Mouse (Mus musculus) midbrain, embryonic 14.5 days (tissue): ENCODE measurements at regions not wholly inside any gene's neighbourhood (a gene's known extent, or its start where the extent isn't known, plus 50 kb on each side); places are given as distances from the start of the nearest gene placed in this dataset.

ENCODE experiments used
- ATAC-seq: fragments of 200-750 bp; cut with Nextera tagmentation; 2 replicates; pipeline ENCODE4 v1.8.0; 2017; ENCODE audit warnings: moderate number of reproducible peaks, moderate library complexity; ENCODE audit not compliant: low FRiP score, low TSS enrichment
- DNase-seq: peaks from one replicate; pipeline ENCODE4 v3.0.0-alpha.2; 2015
- H3K27ac ChIP-seq: fragments of 300-500 bp; sonication (generic); replicated peaks from 2 replicates; pipeline ENCODE4 v1.5.1; 2014; ENCODE audit warnings: mild to moderate bottlenecking, low read depth, low read length, moderate library complexity
- H3K27me3 ChIP-seq: fragments of 300-500 bp; sonication (generic); 2 replicates; pipeline ENCODE4 v1.6.1; 2014; ENCODE audit warnings: low read length, control low read depth, mixed read lengths; ENCODE audit not compliant: control insufficient read depth, insufficient read depth
- H3K36me3 ChIP-seq: fragments of 300-500 bp; sonication (generic); 2 replicates; pipeline ENCODE4 v1.6.1; 2014; ENCODE audit warnings: low read length, control low read depth; ENCODE audit not compliant: control insufficient read depth, insufficient read depth
- H3K4me1 ChIP-seq: fragments of 300-500 bp; sonication (generic); 2 replicates; pipeline ENCODE4 v1.6.1; 2014; ENCODE audit warnings: mild to moderate bottlenecking, antibody characterized with exemption, low read length, control low read depth; ENCODE audit not compliant: control insufficient read depth, insufficient read depth
- H3K4me2 ChIP-seq: fragments of 300-500 bp; sonication (generic); 2 replicates; pipeline ENCODE4 v1.6.1; 2014; ENCODE audit warnings: mild to moderate bottlenecking, low read length, moderate library complexity
- H3K4me3 ChIP-seq: fragments of 300-500 bp; sonication (generic); replicated peaks from 2 replicates; pipeline ENCODE4 v1.5.1; 2014; ENCODE audit warnings: low read depth, low read length
- H3K9ac ChIP-seq: fragments of 300-500 bp; sonication (generic); replicated peaks from 2 replicates; pipeline ENCODE4 v1.6.1; 2014; ENCODE audit warnings: mild to moderate bottlenecking, low read length, moderate library complexity
- H3K9me3 ChIP-seq: fragments of 300-500 bp; sonication (generic); 2 replicates; pipeline ENCODE4 v1.6.1; 2016; ENCODE audit warnings: low read length, control low read depth, mixed read lengths; ENCODE audit not compliant: control insufficient read depth
- WGBS: fragments of 180-500 bp; shearing (Covaris S2); extraction: QIAGEN DNeasy Blood & Tissue Kit; methylation state at CpG from one replicate; pipeline ENCODE4 v1.1.7; 2014; 5-methylcytosine and 5-hydroxymethylcytosine counted together

DNA sequence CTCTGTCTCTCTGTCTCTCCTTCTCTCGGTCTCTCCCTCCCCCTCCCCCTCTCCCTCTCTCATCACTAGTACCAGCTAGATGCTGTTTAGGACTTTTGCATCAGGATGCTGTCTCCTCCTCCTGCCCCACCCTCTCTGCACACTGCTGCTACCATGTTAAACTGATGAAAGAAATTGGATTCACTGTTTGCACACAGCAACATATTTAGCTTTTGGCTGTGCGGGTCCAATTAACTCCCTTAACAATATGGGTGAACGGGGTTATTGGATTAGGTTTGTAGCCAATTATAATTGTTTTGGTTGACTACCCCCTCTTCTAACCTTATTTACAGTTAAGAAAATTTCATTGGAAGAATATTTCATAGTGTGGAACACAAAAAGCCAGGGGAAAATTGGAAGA, 424.0 kb upstream of the Sorcs1 start:
- Histone ChIP-seq H3K9me3 (no peaks in the 10 kb centered on the region), H3K27me3 (no peaks in the 10 kb centered on the region), H3K4me1 (no peaks in the 10 kb centered on the region), H3K9ac (no peak overlapping the region), H3K4me3 (no peak overlapping the region), H3K27ac (no peak overlapping the region), H3K36me3 (no peaks in the 10 kb centered on the region), H3K4me2 (no peak overlapping the region)
- WGBS = 82% methylated on average over 3 of the region's 3 CpGs
- no peak for ATAC-seq
- no peak for DNase-seq

DNA sequence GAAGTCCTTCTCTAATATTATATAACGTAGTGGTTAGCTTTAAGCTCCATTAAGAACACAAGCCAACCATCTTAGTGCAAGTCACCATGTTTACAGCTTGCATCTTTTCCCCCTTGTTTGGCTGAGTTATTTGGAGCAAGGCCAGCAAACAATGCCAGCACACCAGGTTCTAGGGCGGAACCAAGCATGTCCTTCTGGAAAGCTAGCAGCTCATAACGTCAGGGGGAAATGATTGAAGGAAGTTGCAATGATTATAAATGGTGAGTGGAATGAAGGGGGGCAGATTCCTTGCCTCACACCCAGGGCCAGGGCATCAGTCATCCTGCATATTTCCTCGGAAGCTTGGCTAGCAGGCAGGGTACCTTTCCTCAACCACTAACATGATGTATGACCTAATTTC, 396.3 kb upstream of the Sorcs1 start:
- Histone ChIP-seq H3K9me3 (no peaks in the 10 kb centered on the region), H3K4me2 (no peak overlapping the region), H3K4me3 (no peak overlapping the region), H3K4me1 (no peaks in the 10 kb centered on the region), H3K27me3 (no peaks in the 10 kb centered on the region), H3K27ac (no peak overlapping the region), H3K36me3 (no peaks in the 10 kb centered on the region), H3K9ac (no peak overlapping the region)
- 82% methylated on average over 4 of the region's 4 CpGs for WGBS
- no peak for DNase-seq
- no peak for ATAC-seq

DNA sequence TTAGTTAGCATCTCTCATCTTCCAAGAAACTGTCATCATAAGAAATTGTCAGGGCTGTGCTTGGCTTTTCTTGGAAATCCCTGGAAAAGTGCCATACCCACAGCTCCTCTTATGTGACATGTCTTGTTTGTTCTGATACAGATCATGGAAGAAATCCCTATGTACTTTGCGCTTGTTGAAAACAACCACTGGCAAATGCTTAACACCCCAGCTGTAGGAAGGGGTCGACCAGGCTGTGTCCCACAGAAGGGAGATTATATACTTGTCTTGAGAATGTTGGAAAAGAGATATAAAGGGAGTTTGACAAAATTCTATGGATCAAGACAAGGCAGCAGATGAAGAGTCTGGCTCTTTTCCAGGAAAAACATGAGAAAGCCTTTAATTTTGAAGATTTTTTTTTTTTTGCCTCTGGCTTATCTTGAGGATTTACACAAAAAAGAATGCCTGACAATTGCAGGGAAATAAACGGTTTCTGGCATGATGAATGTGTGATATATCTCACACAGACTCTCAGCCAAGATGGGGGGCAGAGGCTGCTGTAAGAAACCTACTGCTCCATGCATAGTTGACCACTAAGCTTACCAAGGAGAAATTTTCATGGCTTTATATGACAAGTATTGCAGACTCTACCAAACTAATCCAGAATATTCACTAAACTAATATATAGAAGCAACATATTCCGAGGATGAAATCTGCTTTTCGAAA, 381.7 kb upstream of the Sorcs1 start:
- Histone ChIP-seq H3K27ac (no peak overlapping the region), H3K36me3 (no peaks in the 10 kb centered on the region), H3K9me3 (no peaks in the 10 kb centered on the region), H3K4me1 (no peaks in the 10 kb centered on the region), H3K4me3 (no peak overlapping the region), H3K4me2 (no peak overlapping the region), H3K27me3 (no peaks in the 10 kb centered on the region), H3K9ac (no peak overlapping the region)
- ATAC-seq (no peak), DNase-seq (peak; percentile 27)
- 76% methylated on average over 5 of the region's 5 CpGs for WGBS

DNA sequence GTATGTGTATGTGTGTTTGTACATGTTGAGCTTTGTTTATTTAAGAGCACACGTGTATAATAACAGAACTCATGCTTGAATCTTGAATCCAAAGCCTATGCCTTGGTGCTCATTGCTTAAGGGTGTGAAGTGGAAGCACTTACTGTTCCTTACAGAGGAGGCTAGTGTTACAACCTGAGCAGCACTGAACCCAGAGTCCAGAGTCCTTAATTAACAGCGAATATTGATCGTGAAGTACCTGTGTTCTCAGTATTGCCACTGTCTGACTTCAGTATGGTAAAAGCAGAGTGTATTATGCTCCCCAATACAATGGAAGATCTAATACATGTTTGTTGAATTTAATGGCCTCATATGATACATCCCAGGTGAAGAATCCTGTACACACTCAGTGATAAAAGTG, 365.1 kb upstream of the Sorcs1 start:
- no peak overlapping the region for H3K4me2 ChIP-seq
- no peak for ATAC-seq

DNA sequence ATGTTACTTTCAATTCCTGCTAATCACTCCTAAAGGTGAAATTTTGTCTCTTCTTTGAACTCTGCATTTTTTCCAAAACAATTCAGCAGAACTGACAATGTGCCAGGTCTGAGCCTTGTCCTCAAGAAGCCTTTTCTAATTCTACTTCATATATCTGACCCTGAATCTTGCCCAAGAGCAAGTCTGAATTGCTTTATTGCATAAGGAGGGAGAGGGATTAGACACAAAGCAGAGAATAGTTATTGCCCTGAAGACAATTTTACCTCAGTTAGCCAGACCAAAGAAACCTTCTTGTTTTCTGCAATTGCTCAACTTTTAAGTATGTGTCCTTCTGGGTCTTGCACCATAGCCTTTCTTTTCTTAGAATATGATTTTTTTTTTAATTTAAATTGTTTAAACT, 316.0 kb upstream of the Sorcs1 start:
- no peaks in the 10 kb centered on the region for H3K9me3 ChIP-seq
- H3K4me2 ChIP-seq = no peak overlapping the region
- DNase-seq = no peak
- H3K4me3 ChIP-seq = no peak overlapping the region
- H3K36me3 ChIP-seq = no peaks in the 10 kb centered on the region
- H3K27me3 ChIP-seq = no peaks in the 10 kb centered on the region
- no peak overlapping the region for H3K9ac ChIP-seq
- no peak for ATAC-seq
- no peaks in the 10 kb centered on the region for H3K4me1 ChIP-seq
- no peak overlapping the region for H3K27ac ChIP-seq

More for the DNA sequence above, 365.1 kb upstream of the Sorcs1 start:
- H3K4me1 ChIP-seq = no peaks in the 10 kb centered on the region
- DNase-seq = no peak
- no peaks in the 10 kb centered on the region for H3K9me3 ChIP-seq
- no peak overlapping the region for H3K4me3 ChIP-seq
- no peak overlapping the region for H3K27ac ChIP-seq
- no peaks in the 10 kb centered on the region for H3K36me3 ChIP-seq
- 90% methylated on average over 3 of the region's 3 CpGs for WGBS
- no peak overlapping the region for H3K9ac ChIP-seq
- no peaks in the 10 kb centered on the region for H3K27me3 ChIP-seq

- H3K9me3 ChIP-seq = no peaks in the 10 kb centered on the region
- H3K27ac ChIP-seq = no peak overlapping the region
- 85% methylated on average over 1 of the region's 1 CpGs for WGBS
- H3K27me3 ChIP-seq = no peaks in the 10 kb centered on the region
- no peak for ATAC-seq
- no peaks in the 10 kb centered on the region for H3K4me1 ChIP-seq
- H3K36me3 ChIP-seq = no peaks in the 10 kb centered on the region
- DNase-seq = no peak
- H3K4me3 ChIP-seq = no peak overlapping the region
- no peak overlapping the region for H3K4me2 ChIP-seq
- no peak overlapping the region for H3K9ac ChIP-seq
Observed at GRCm38 (mm10) chr19:50971066-50971465, 292.6 kb upstream of the Sorcs1 start.

GRCm38 (mm10) chr19:50961910-50962309, 283.5 kb upstream of the Sorcs1 start:
- Histone ChIP-seq H3K27ac (no peak overlapping the region), H3K27me3 (no peaks in the 10 kb centered on the region), H3K4me2 (no peak overlapping the region), H3K36me3 (no peaks in the 10 kb centered on the region), H3K4me1 (no peaks in the 10 kb centered on the region), H3K9ac (no peak overlapping the region), H3K4me3 (no peak overlapping the region), H3K9me3 (no peaks in the 10 kb centered on the region)
- WGBS = 67% methylated on average over 8 of the region's 8 CpGs
- ATAC-seq (no peak), DNase-seq (peak; percentile 8)

DNA sequence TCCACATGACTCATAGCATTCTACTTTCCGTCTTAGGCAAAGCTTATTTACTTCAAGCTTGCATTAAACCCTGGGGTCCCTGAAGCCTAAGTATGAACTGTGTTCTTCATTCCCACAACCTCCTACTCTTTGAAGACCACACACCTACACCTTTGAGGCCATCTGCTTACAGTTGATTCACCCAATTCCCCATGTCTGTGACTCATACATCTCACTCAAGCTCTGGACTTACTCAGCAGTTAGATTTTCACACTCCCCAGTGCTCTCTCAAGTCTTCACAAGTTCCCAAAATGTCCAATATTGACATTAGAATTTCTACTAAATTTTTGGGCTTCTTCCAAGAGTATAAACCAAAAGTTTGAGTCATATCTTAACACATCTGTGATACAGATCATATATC, 266.6 kb upstream of the Sorcs1 start:
- Histone ChIP-seq H3K27me3 (no peaks in the 10 kb centered on the region), H3K4me3 (no peak overlapping the region), H3K9ac (no peak overlapping the region), H3K4me1 (no peaks in the 10 kb centered on the region), H3K4me2 (no peak overlapping the region), H3K9me3 (no peaks in the 10 kb centered on the region), H3K27ac (no peak overlapping the region), H3K36me3 (no peaks in the 10 kb centered on the region)
- 91% methylated on average over 1 of the region's 1 CpGs for WGBS
- DNase-seq (no peak), ATAC-seq (no peak)

- ATAC-seq (no peak), DNase-seq (no peak)
Observed at GRCm38 (mm10) chr19:50911646-50912045, 233.2 kb upstream of the Sorcs1 start.

More at GRCm38 (mm10) chr19:50911646-50912045, 233.2 kb upstream of the Sorcs1 start:
- no peak overlapping the region for H3K27ac ChIP-seq
- no peaks in the 10 kb centered on the region for H3K4me1 ChIP-seq
- H3K4me3 ChIP-seq = no peak overlapping the region
- H3K9ac ChIP-seq = no peak overlapping the region
- no peaks in the 10 kb centered on the region for H3K27me3 ChIP-seq
- H3K4me2 ChIP-seq = no peak overlapping the region
- H3K36me3 ChIP-seq = no peaks in the 10 kb centered on the region
- no peaks in the 10 kb centered on the region for H3K9me3 ChIP-seq
